Mouse (Mus musculus) kidney, postnatal 0 days (tissue): ENCODE measurements around the gene Cd80. TPM values are rescaled to one million over a fixed set of nuclear protein-coding genes. Genes with fewer than 3 reads are reported as not detected.
A peak's percentile ranks its signal among the peaks of the same experiment; 100 is the strongest.

Experiments used
- ATAC-seq: fragments of 200-750 bp; cut with Nextera tagmentation; replicated peaks from 2 replicates; pipeline ENCODE4 v1.8.0; 2017; ENCODE audit warnings: low read depth, moderate number of reproducible peaks, moderate TSS enrichment, moderate library complexity; ENCODE audit not compliant: low FRiP score
- DNase-seq: peaks from one replicate; pipeline ENCODE4 v3.0.0-alpha.2; 2016; ENCODE audit warnings: low spot score
- H3K27ac ChIP-seq: fragments of 300-500 bp; sonication (generic); 2 replicates; pipeline ENCODE4 v1.5.1; 2014; ENCODE audit warnings: mild to moderate bottlenecking
- H3K27me3 ChIP-seq: fragments of 300-500 bp; sonication (generic); 2 replicates; pipeline ENCODE4 v1.6.1; 2014; ENCODE audit warnings: low read length, mixed read lengths; ENCODE audit not compliant: insufficient read depth
- H3K36me3 ChIP-seq: fragments of 300-500 bp; sonication (generic); 2 replicates; pipeline ENCODE4 v1.6.1; 2014; ENCODE audit warnings: low read length, mixed read lengths; ENCODE audit not compliant: insufficient read depth
- H3K4me1 ChIP-seq: fragments of 300-500 bp; sonication (generic); replicated peaks from 2 replicates; pipeline ENCODE4 v1.6.1; 2014; ENCODE audit warnings: antibody characterized with exemption, low read length, mixed read lengths; ENCODE audit not compliant: insufficient read depth
- H3K4me2 ChIP-seq: fragments of 300-500 bp; sonication (generic); 2 replicates; pipeline ENCODE4 v1.6.1; 2014; ENCODE audit warnings: mild to moderate bottlenecking, low read length, moderate library complexity, mixed read lengths
- H3K4me3 ChIP-seq: fragments of 300-500 bp; sonication (generic); replicated peaks from 2 replicates; pipeline ENCODE4 v1.5.1; 2014; ENCODE audit warnings: low read depth, low read length
- H3K9ac ChIP-seq: fragments of 300-500 bp; sonication (generic); 2 replicates; pipeline ENCODE4 v1.6.1; 2014; ENCODE audit warnings: low read depth, low read length
- H3K9me3 ChIP-seq: fragments of 300-500 bp; sonication (generic); replicated peaks from 2 replicates; pipeline ENCODE4 v1.6.1; 2016; ENCODE audit warnings: low read length, inconsistent platforms, mixed read lengths
- CTCF ChIP-seq: IDR thresholded peaks from 2 replicates; pipeline ENCODE4 v1.5.1; 2016; ENCODE audit warnings: antibody characterized with exemption, low read depth, mild to moderate bottlenecking, moderate library complexity
- WGBS: fragments of 180-500 bp; shearing (Covaris S2); extraction: QIAGEN DNeasy Blood & Tissue Kit; methylation state at CpG from one replicate; pipeline ENCODE4 v1.1.7; 2014; 5-methylcytosine and 5-hydroxymethylcytosine counted together
- polyA plus RNA-seq: library from polyadenylated mRNA; unstranded; fragments of >200 nt; fragmentation: Nextera tagmentation; extraction: Ambion mirVana; gene quantifications from 2 replicates; pipeline ENCODE4 v1.2.1, GENCODE M21; 2015

Gene Cd80
- polyA plus RNA-seq, 1 experiment from 2014 or later, result 0.20 TPM

DNA sequence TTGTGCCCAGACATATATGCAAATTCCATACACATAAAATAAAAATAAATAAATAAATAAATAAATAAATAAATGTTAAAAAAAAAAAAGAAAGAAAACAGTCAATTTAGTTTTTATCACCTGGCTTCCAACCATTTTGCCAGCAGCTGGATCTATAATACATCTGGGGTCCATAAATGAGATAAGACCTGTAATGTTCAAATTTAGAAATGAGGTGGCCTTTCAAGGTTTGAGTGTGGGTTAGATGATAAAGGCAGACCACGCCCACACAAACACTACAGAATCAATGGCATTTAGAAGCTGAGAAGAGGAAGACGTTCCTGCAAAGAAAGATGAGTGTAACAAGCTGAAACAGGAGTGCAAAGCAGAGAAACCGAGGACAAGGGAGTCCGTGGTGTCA lies 26.0 kb downstream of the Cd80 start:
- H3K4me3 ChIP-seq, result no peak overlapping the region
- H3K4me2 ChIP-seq, result no peak overlapping the region
- WGBS, result 79% methylated on average over 4 of the region's 4 CpGs
- ATAC-seq, result no peak
- no peak overlapping the region for H3K9ac ChIP-seq
- peaks cover 7% of the 10 kb centered on the region; the same call in 1 of the 2 replicates for H3K4me1 ChIP-seq
- H3K9me3 ChIP-seq, result no peaks in the 10 kb centered on the region
- DNase-seq, result no peak
- no peaks in the 10 kb centered on the region; the same call in 1 of the 2 replicates for H3K27me3 ChIP-seq
- no peaks in the 10 kb centered on the region for H3K36me3 ChIP-seq
- H3K27ac ChIP-seq, result no peak overlapping the region
- no peak for TF ChIP-seq CTCF

DNA sequence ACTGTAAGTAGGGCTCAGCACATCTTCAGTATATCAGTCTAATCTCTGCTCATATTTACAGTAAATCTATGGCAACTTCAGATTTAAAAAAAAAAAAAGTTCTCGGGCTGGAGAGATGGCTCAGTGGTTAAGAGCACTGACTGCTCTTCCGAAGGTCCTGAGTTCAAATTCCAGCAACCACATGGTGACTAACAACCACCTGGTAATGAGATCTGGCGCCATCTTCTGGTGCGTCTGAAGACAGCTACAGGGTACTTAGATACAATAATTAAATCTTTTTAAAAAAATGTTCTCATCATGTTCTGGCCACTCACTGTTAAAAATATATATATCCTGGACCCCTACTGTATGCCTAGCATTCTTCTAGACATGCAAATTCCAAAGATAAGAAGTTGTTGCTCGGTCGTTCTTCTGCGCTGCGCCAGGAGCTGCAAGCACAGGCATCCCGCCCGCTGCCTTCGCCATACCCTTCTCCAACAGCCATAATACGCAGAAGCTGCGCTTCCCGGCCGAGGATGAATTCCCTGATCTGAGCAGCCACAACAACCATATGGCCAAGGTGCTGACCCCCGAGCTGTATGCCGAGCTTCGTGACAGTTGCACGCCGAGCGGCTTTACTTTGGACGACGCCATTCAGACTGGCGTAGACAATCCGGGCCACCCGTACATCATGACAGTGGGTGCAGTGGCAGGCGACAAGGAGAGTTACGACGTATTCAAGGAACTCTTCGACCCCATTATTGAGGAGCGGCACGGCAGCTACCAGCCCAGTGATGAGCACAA lies 27.6 kb downstream of the Cd80 start:
- H3K4me3 ChIP-seq, result peak overlapping the region; percentile 28
- no peak overlapping the region for H3K9ac ChIP-seq
- H3K27ac ChIP-seq, result no peak overlapping the region
- 18% methylated on average over 32 of the region's 32 CpGs for WGBS
- peak overlapping the region; percentile 58 for H3K4me2 ChIP-seq
- H3K27me3 ChIP-seq, result no peaks in the 10 kb centered on the region; the same call in 1 of the 2 replicates
- H3K4me1 ChIP-seq, result 0 out of 2 replicates have a peak, but pooled peaks cover 2% of the 10 kb centered on the region
- H3K9me3 ChIP-seq, result no peaks in the 10 kb centered on the region
- ATAC-seq (0 out of 2 replicates have a peak, but pooled peaks have one; percentile 25), DNase-seq (peak; percentile 69)
- no peaks in the 10 kb centered on the region for H3K36me3 ChIP-seq
- peak; percentile 74 for TF ChIP-seq CTCF

DNA sequence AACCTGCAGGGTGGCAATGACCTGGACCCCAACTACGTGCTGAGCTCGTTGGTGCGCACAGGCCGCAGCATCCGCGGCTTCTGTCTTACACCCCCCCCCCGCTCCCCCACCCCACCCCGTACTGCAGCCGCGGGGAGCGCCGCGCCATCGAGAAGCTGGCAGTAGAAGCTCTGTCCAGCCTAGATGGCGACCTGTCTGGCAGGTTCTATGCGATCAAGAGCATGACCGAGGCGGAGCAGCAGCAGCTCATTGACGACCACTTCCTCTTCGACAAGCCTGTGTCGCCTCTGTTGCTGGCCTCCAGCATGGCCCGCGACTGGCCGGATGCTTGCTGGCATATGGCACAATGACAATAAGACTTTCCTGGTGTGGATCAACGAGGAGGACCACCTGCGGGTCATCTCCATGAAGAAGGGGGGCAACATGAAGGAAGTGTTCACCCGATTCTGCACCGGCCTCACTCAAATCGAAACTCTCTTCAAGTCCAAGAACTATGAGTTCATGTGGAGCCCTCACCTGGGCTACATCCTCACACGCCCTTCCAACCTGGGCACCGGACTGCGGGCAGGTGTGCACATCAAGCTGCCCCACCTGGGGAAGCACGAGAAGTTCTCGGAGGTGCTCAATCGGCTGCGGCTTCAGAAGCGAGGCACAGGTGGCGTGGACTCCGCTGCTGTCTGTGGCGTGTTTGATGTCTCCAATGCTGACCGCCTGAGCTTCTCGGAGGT lies 28.4 kb downstream of the Cd80 start:
- Histone ChIP-seq H3K27me3 (no peaks in the 10 kb centered on the region), H3K27ac (no peak overlapping the region), H3K9me3 (no peaks in the 10 kb centered on the region), H3K36me3 (no peaks in the 10 kb centered on the region), H3K9ac (no peak overlapping the region), H3K4me2 (peak overlapping the region; percentile 58), H3K4me1 (0 out of 2 replicates have a peak, but pooled peaks cover 2% of the 10 kb centered on the region), H3K4me3 (peak overlapping the region; percentile 28)
- peak; percentile 21 for DNase-seq
- no peak for TF ChIP-seq CTCF
- ATAC-seq, result 0 out of 2 replicates have a peak, but pooled peaks have one; percentile 29
- WGBS, result 31% methylated on average over 40 of the region's 42 CpGs

DNA sequence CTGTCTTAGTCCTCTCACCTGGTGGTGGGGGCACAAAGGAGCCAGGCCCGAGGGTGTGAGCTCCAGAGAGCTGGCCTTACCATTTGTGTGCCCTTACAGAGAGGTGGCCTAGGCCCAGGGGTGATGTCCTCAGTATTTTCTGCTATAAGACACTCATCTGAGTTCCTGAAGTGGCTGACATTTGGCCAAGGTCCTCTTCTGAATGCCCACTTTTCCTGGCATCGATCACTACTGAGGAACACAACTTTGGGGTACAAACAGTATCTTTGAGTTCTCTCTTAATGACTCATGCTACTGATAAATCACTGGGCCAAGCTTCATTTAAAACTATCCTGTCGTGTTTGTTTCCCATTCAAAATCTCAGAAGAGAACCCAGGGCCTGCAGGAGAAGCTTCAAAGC lies 37.2 kb downstream of the Cd80 start:
- no peak overlapping the region for H3K4me3 ChIP-seq
- no peaks in the 10 kb centered on the region for H3K4me1 ChIP-seq
- H3K9me3 ChIP-seq, result no peaks in the 10 kb centered on the region
- no peak overlapping the region for H3K9ac ChIP-seq
- H3K4me2 ChIP-seq, result no peak overlapping the region
- DNase-seq (no peak), ATAC-seq (no peak)
- no peak for TF ChIP-seq CTCF
- WGBS, result 78% methylated on average over 3 of the region's 3 CpGs
- H3K27me3 ChIP-seq, result no peaks in the 10 kb centered on the region
- H3K27ac ChIP-seq, result no peak overlapping the region
- H3K36me3 ChIP-seq, result peaks cover 13% of the 10 kb centered on the region

DNA sequence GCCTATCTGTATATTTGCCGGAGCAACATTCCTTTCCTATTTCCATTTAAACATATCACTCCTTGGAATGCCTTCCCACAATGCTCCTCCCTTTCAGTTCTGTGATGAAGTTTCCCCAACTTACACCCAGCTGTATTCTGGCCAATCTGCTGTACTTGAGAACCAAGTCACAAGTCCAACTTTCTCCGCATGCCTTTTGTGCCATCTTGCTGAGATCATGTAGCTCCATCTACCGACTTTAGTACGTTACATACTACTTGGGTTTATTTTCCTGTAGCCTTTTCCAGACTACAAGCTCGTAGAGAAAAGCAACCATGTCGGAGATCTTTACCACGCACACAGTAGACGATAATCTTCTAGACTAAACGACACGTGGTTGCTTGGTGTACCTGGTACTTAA lies 38.5 kb downstream of the Cd80 start:
- peak; percentile 51 for TF ChIP-seq CTCF

DNA sequence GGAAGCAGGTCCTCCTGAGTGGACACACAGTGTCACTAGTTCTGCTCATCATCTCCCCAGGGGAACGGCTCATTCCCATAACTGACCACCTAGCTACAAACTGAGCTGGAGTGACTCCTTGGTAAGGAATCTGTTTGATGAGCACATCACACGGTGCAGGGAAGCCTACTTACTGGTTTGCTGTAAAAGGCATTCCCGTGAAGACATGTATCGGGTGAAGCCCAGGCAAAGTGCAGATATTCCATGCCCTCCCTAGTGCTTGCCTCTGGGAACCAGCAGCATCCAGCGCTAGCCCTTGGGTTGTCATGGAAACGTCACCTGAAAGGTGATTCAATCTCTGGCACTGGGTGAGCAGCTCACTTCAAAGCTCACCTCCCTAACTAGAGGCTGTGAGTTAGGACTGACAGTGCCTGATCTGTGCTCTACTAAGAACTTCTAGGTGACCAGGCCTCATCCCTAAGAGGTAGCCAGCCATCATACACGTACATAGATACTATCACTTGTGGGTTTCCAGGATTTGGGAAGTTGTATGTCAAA lies 41.3 kb downstream of the Cd80 start:
- no peak overlapping the region for H3K4me3 ChIP-seq
- H3K27me3 ChIP-seq, result no peaks in the 10 kb centered on the region
- H3K4me2 ChIP-seq, result no peak overlapping the region
- peaks cover 21% of the 10 kb centered on the region for H3K36me3 ChIP-seq
- no peak overlapping the region for H3K9ac ChIP-seq
- no peak overlapping the region for H3K27ac ChIP-seq
- 81% methylated on average over 7 of the region's 7 CpGs for WGBS
- no peaks in the 10 kb centered on the region for H3K4me1 ChIP-seq
- ATAC-seq (no peak), DNase-seq (no peak)
- no peaks in the 10 kb centered on the region for H3K9me3 ChIP-seq
- TF ChIP-seq CTCF, result no peak

More for the DNA sequence above, 38.5 kb downstream of the Cd80 start:
- Histone ChIP-seq H3K9ac (no peak overlapping the region), H3K27me3 (no peaks in the 10 kb centered on the region), H3K4me3 (no peak overlapping the region), H3K27ac (no peak overlapping the region), H3K4me2 (no peak overlapping the region), H3K9me3 (no peaks in the 10 kb centered on the region), H3K36me3 (peaks cover 17% of the 10 kb centered on the region), H3K4me1 (no peaks in the 10 kb centered on the region)
- ATAC-seq, result no peak
- WGBS, result 85% methylated on average over 10 of the region's 10 CpGs
- DNase-seq, result peak; percentile 47
